Mouse (Mus musculus): ENCODE results near the gene Fam228a. TPM values are rescaled to one million over a fixed set of nuclear protein-coding genes. Genes with fewer than 3 reads are reported as not detected.

Fam228a gene
- polyA plus RNA-seq, 1 experiment from 2014 or later = 0.28 TPM

DNA sequence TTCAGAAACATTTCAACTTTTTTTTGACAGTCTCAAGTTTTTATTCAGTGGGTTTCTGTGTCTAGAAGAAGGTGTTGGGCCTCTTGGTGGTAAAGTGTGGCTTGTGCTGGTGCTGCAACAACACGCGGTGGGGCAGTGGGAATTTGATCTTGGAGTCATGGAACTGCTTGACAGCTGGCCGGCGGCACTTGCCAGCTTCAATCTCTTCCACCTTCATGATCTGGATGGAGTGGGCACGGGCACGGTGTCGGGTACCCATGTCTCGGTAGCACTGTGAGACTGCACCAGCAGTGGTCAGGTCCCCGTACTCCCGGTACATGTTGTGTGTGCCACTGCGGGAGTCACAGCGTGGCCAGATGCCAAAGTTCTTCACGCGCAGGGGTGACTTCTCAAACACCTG, 48.9 kb downstream of the Fam228a start:
- no peak overlapping the region for H3K9ac ChIP-seq (ENCODE audit: low read length)
- H3K9me3 ChIP-seq (ENCODE audit: control insufficient read depth, low read length) = no peaks in the 10 kb centered on the region
- no peak overlapping the region for H3K4me2 ChIP-seq (ENCODE audit: low read depth, severe bottlenecking)
- H3K27me3 ChIP-seq (ENCODE audit: control insufficient read depth, insufficient read depth, low read length) = no peaks in the 10 kb centered on the region
- no peak for DNase-seq (ENCODE audit: low spot score)
- H3K4me3 ChIP-seq (ENCODE audit: low read depth, low read length) = no peak overlapping the region
- no peaks in the 10 kb centered on the region for H3K36me3 ChIP-seq (ENCODE audit: control insufficient read depth, insufficient read depth, low read length)
- no peak overlapping the region for H3K27ac ChIP-seq (replicated peaks; ENCODE audit: low read depth, low read length)
- WGBS = 89% methylated on average over 14 of the region's 14 CpGs
- H3K4me1 ChIP-seq (ENCODE audit: control insufficient read depth, insufficient read depth, low read length) = no peaks in the 10 kb centered on the region
- ATAC-seq (ENCODE audit: insufficient number of reproducible peaks, low FRiP score, low TSS enrichment, low read depth) = no peak

DNA sequence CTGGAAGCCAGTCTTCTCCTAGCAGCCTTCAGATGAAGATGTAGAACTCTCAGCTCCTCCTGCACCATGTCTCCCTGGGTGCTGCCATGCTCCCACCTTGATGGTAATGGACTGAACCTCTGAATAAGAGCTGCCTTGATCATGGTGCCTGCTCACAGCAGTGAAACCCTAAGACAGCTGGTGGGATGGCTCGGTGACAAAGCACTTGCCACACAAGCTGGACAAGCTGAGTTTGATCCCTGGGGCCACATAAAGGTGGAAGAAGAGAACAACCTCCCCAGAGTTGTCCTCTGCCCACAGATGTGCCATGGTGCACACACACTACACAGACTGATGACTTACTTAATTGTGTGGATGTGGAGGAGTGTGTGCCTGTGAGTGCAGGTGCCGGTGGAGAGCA, 49.8 kb downstream of the Fam228a start:
- no peak overlapping the region for H3K9ac ChIP-seq (ENCODE audit: low read length)
- H3K27me3 ChIP-seq (ENCODE audit: control insufficient read depth, insufficient read depth, low read length) = no peaks in the 10 kb centered on the region
- no peaks in the 10 kb centered on the region for H3K9me3 ChIP-seq (ENCODE audit: control insufficient read depth, low read length)
- no peaks in the 10 kb centered on the region for H3K36me3 ChIP-seq (ENCODE audit: control insufficient read depth, insufficient read depth, low read length)
- no peak overlapping the region for H3K4me3 ChIP-seq (ENCODE audit: low read depth, low read length)
- ATAC-seq (ENCODE audit: insufficient number of reproducible peaks, low FRiP score, low TSS enrichment, low read depth) (no peak), DNase-seq (ENCODE audit: low spot score) (no peak)
- H3K4me2 ChIP-seq (ENCODE audit: low read depth, severe bottlenecking) = no peak overlapping the region
- WGBS = 77% methylated on average over 2 of the region's 2 CpGs
- H3K27ac ChIP-seq (replicated peaks; ENCODE audit: low read depth, low read length) = no peak overlapping the region
- no peaks in the 10 kb centered on the region for H3K4me1 ChIP-seq (ENCODE audit: control insufficient read depth, insufficient read depth, low read length)

DNA sequence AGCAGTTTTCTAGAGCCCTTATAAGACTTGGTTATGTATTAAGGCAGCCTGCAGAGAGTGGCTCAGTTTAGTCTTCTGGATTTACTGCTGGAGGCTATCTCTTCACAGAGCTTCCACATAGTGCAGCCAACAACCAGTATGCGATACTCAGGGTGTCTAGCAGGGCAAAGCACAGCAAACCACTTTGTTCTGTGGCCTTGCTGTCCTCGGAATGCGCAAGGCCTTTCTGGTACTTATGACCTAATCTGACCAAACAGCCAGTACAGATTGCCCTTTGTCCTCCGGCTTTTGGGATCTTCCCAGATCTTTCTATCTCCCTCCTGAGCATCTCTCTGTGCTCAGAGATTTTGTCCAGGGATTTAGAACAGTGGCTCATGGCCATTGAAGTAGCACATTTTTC, 52.8 kb downstream of the Fam228a start:
- ATAC-seq (ENCODE audit: insufficient number of reproducible peaks, low FRiP score, low TSS enrichment, low read depth) (no peak), DNase-seq (ENCODE audit: low spot score) (no peak)
- no peak overlapping the region for H3K27ac ChIP-seq (replicated peaks; ENCODE audit: low read depth, low read length)
- H3K27me3 ChIP-seq (ENCODE audit: control insufficient read depth, insufficient read depth, low read length) = no peaks in the 10 kb centered on the region
- 0 out of 2 replicates have a peak, but pooled peaks cover 2% of the 10 kb centered on the region for H3K36me3 ChIP-seq (ENCODE audit: control insufficient read depth, insufficient read depth, low read length)
- H3K4me1 ChIP-seq (ENCODE audit: control insufficient read depth, insufficient read depth, low read length) = no peaks in the 10 kb centered on the region
- no peak overlapping the region for H3K4me2 ChIP-seq (ENCODE audit: low read depth, severe bottlenecking)
- H3K9me3 ChIP-seq (ENCODE audit: control insufficient read depth, low read length) = no peaks in the 10 kb centered on the region
- H3K9ac ChIP-seq (ENCODE audit: low read length) = no peak overlapping the region
- 90% methylated on average over 4 of the region's 4 CpGs for WGBS
- no peak overlapping the region for H3K4me3 ChIP-seq (ENCODE audit: low read depth, low read length)

DNA sequence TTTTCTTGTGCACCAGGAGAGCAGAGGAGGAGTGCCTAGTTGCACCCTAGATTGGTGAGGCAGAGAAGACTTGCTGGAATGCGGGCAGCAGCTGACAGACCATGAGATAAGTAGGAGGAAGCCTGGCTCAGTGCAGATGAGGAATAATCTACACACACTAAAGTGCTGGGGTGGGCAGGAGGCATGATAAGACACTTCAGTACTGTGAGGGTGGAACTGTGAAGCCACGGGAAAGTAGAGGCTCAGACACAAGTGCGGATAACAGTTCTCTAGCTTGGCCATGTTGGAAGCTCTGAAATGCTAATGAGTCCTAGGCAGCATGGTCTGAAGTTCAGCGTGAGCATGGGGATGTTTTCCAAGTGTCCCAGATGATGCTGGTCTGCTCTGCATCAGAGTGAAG, 58.3 kb downstream of the Fam228a start:
- ATAC-seq (ENCODE audit: insufficient number of reproducible peaks, low FRiP score, low TSS enrichment, low read depth) (no peak), DNase-seq (ENCODE audit: low spot score) (no peak)
- 70% methylated on average over 4 of the region's 4 CpGs for WGBS
- Histone ChIP-seq H3K27me3 (ENCODE audit: control insufficient read depth, insufficient read depth, low read length) (no peaks in the 10 kb centered on the region), H3K27ac (replicated peaks; ENCODE audit: low read depth, low read length) (no peak overlapping the region), H3K4me2 (ENCODE audit: low read depth, severe bottlenecking) (no peak overlapping the region), H3K9me3 (ENCODE audit: control insufficient read depth, low read length) (no peaks in the 10 kb centered on the region), H3K4me1 (ENCODE audit: control insufficient read depth, insufficient read depth, low read length) (no peaks in the 10 kb centered on the region), H3K4me3 (ENCODE audit: low read depth, low read length) (no peak overlapping the region), H3K9ac (ENCODE audit: low read length) (no peak overlapping the region), H3K36me3 (ENCODE audit: control insufficient read depth, insufficient read depth, low read length) (0 out of 2 replicates have a peak, but pooled peaks cover 2% of the 10 kb centered on the region)

DNA sequence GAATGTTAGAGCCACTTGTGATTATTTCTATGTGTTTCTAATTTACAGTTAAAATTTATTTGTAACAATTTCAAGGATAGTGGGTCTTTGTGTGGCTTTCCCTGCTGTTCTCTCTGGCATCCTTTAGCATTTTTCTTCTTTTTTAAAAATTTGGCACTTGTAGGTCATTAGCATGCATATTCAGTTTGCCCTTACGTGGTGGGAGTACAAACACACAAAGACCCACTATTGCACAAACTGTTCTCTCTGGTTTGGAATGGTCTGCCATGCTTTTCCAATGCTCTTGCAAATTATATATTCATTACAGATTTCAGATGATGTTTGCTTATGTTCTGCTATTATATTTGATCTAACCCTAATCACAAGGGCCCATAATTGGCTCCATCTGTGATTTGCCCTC, 61.9 kb downstream of the Fam228a start:
- Histone ChIP-seq H3K4me3 (ENCODE audit: low read depth, low read length) (no peak overlapping the region), H3K27ac (replicated peaks; ENCODE audit: low read depth, low read length) (no peak overlapping the region), H3K9me3 (ENCODE audit: control insufficient read depth, low read length) (no peaks in the 10 kb centered on the region), H3K9ac (ENCODE audit: low read length) (no peak overlapping the region), H3K4me1 (ENCODE audit: control insufficient read depth, insufficient read depth, low read length) (no peaks in the 10 kb centered on the region), H3K27me3 (ENCODE audit: control insufficient read depth, insufficient read depth, low read length) (no peaks in the 10 kb centered on the region), H3K4me2 (ENCODE audit: low read depth, severe bottlenecking) (no peak overlapping the region), H3K36me3 (ENCODE audit: control insufficient read depth, insufficient read depth, low read length) (no peaks in the 10 kb centered on the region; the same call in 1 of the 2 replicates)
- WGBS = 86% methylated on average over 1 of the region's 1 CpGs
- no peak for ATAC-seq (ENCODE audit: insufficient number of reproducible peaks, low FRiP score, low TSS enrichment, low read depth)
- no peak for DNase-seq (ENCODE audit: low spot score)

DNA sequence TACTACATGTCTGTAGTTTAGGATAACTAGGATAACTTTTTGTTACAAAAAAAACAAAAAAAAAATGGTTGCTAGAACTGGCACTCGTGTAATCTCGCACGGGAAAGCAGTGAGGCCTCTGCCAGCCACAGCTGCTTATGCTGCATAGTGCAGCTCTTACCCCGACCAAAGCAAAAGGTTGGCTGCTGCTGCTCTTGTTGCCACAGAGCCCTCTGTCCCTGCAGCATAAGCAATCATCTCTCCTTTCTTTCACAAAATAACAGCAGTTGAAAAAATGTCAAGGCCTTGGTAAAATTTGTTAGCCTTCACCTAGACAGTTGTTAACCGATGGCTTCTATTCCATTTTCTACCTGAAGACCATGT, 72.6 kb downstream of the Fam228a start:
- WGBS = 90% methylated on average over 5 of the region's 5 CpGs

DNA sequence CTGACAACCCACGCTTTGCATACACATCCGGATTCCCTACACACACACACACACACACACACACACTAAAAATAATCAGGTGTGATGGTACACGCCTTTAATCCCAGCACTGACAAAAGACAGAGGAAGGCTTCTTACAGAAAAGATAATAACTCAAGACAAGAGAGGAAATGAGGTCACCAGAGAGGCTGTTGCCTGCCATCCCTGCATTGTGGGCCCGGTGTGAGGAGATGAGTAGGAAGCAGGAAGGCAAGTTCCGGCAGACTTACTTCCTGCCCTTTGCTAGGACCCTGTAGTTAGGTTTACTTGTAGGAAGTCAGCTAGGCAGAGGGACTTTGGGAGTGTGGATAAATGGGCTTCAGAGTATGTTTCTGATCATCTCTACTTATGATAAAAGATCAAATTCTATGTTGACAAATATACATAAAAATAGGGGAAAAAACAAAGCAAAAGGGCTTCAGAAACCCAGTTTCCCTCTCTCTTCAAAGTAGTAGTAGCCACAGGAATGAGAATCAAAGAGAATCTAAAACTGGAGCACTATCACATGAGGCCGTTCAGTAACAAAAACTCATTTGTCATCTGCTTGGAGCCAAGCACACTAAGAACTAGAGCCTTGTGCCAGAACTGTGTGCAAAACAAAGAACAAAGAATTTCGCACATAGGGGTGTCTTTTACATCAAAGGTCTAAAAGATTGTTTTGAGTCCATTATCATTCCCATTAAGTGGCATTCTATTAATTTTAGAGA, 73.1 kb downstream of the Fam228a start:
- 82% methylated on average over 7 of the region's 7 CpGs for WGBS
- no peak overlapping the region for H3K27ac ChIP-seq (replicated peaks; ENCODE audit: low read depth, low read length)
- H3K4me2 ChIP-seq (ENCODE audit: low read depth, severe bottlenecking) = no peak overlapping the region
- no peak overlapping the region for H3K9ac ChIP-seq (ENCODE audit: low read length)
- ATAC-seq (ENCODE audit: insufficient number of reproducible peaks, low FRiP score, low TSS enrichment, low read depth) (no peak), DNase-seq (ENCODE audit: low spot score) (no peak)
- H3K9me3 ChIP-seq (ENCODE audit: control insufficient read depth, low read length) = no peaks in the 10 kb centered on the region
- no peaks in the 10 kb centered on the region for H3K4me1 ChIP-seq (ENCODE audit: control insufficient read depth, insufficient read depth, low read length)
- no peaks in the 10 kb centered on the region for H3K27me3 ChIP-seq (ENCODE audit: control insufficient read depth, insufficient read depth, low read length)
- no peaks in the 10 kb centered on the region for H3K36me3 ChIP-seq (ENCODE audit: control insufficient read depth, insufficient read depth, low read length)
- no peak overlapping the region for H3K4me3 ChIP-seq (ENCODE audit: low read depth, low read length)

More for the DNA sequence above, 72.6 kb downstream of the Fam228a start:
- H3K9ac ChIP-seq (ENCODE audit: low read length) = no peak overlapping the region
- no peaks in the 10 kb centered on the region for H3K4me1 ChIP-seq (ENCODE audit: control insufficient read depth, insufficient read depth, low read length)
- H3K9me3 ChIP-seq (ENCODE audit: control insufficient read depth, low read length) = no peaks in the 10 kb centered on the region
- DNase-seq (ENCODE audit: low spot score) = no peak
- H3K27me3 ChIP-seq (ENCODE audit: control insufficient read depth, insufficient read depth, low read length) = no peaks in the 10 kb centered on the region
- H3K4me3 ChIP-seq (ENCODE audit: low read depth, low read length) = no peak overlapping the region
- H3K27ac ChIP-seq (replicated peaks; ENCODE audit: low read depth, low read length) = no peak overlapping the region
- peaks cover 1% of the 10 kb centered on the region; the same call in 1 of the 2 replicates for H3K36me3 ChIP-seq (ENCODE audit: control insufficient read depth, insufficient read depth, low read length)
- H3K4me2 ChIP-seq (ENCODE audit: low read depth, severe bottlenecking) = no peak overlapping the region
- no peak for ATAC-seq (ENCODE audit: insufficient number of reproducible peaks, low FRiP score, low TSS enrichment, low read depth)
